Mouse (Mus musculus) kidney, adult 2 months (tissue): ENCODE measurements around the gene Cd55.

Experiments used
- CTCF ChIP-seq: fragments of 200-500 bp; conservative IDR thresholded peaks from 2 replicates; pipeline ENCODE4 v1.5.1; 2011; ENCODE audit warnings: low read depth, mild to moderate bottlenecking, control low read depth, low read length, moderate library complexity, mixed read lengths; ENCODE audit not compliant: insufficient read depth, insufficient read length
- POLR2A ChIP-seq: fragments of 200-500 bp; IDR thresholded peaks from one replicate; pipeline ENCODE4 v1.6.1; 2011; ENCODE audit warnings: low read depth, low read length, control low read depth

DNA sequence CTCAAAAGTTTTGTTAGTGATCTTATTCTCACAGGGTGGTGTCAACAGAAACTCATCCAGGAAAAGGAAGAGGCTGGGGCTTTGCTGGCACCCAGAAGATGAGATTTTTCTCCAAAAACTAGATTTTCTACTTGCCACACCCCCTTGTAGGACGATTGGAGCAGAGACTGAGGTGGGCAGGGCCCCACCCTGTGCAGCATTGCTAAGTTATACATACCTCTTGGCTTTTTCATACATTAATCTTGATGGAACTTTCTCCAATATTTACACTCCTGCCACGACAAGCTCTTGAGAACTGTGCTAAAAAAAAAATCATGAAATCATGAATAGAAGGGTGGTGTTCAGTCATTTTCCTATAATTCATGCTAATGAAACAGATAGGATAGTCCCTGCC is 46.4 kb upstream of the Cd55 start:
- TF ChIP-seq CTCF (no peak), POLR2A (no peak)
